Mouse (Mus musculus): ENCODE results near the gene Oxct2a.

GRCm38 (mm10) chr4:123340232-123340631 is 16.8 kb upstream of the Oxct2a start:
- TF ChIP-seq CTCF (IDR thresholded peaks at IDR 0.05; ENCODE audit: low read depth) (no peak), EP300 (IDR thresholded peaks at IDR 0.05; ENCODE audit: low read depth) (no peak)
